Mouse (Mus musculus) heart, postnatal 36 days (tissue): ENCODE results near the gene Shox2. TPM values are rescaled to one million over a fixed set of nuclear protein-coding genes. Genes with fewer than 3 reads are reported as not detected.

Experiments
- DNase-seq, 2 experiments: peaks; one replicate each; pipeline ENCODE4 v3.0.0; 2021 to 2022
- intact Hi-C: fragments of 180-260 bp; cut with DNase I; formaldehyde crosslinking; loops from one replicate; pipeline ENCODE4 v1.15.1; 2025
- total RNA-seq, 2 experiments: library from RNA; stranded (reverse); gene quantifications; 2 replicates each; pipeline ENCODE4 v1.2.3; 2021

The Shox2 gene
- total RNA-seq: 1 to 10 TPM in 1 of 2 experiments, under 1 TPM in 1; 0.57 to 1.6 TPM

- intact Hi-C loops: loop anchor here (1.0 to 10.0 kb wide), 3 partner anchors 9 to 603 kb away; partner anchors contain the start of gene Mfsd1
- peak in 1 of 2 experiments; percentile 31 for DNase-seq
Measured at GRCm38 (mm10) chr3:66981706-66982105, at the start of gene Shox2. Gene Shox2, minus strand, starts transcription at chr3:66981771.

GRCm38 (mm10) chr3:66996820-66997219 is 15.2 kb upstream of the Shox2 start:
- no peak for DNase-seq
- intact Hi-C loops: no loop called here

GRCm38 (mm10) chr3:66986287-66986560 is 4.7 kb upstream of the Shox2 start:
- intact Hi-C loops: loop anchor here (10.0 kb wide), 2 partner anchors 359 to 599 kb away; partner anchors contain the start of gene Mfsd1

GRCm38 (mm10) chr3:66985539-66986286 is 4.1 kb upstream of the Shox2 start:
- intact Hi-C loops: loop anchor here (10.0 kb wide), 2 partner anchors 359 to 599 kb away; partner anchors contain the start of gene Mfsd1
- DNase-seq: peak; percentile 72 to 84

More at GRCm38 (mm10) chr3:66986287-66986560, 4.7 kb upstream of the Shox2 start:
- DNase-seq: no peak

- no peak for DNase-seq
- intact Hi-C loops: loop anchor here (10.0 kb wide), 2 partner anchors 361 to 601 kb away; partner anchors contain the start of gene Mfsd1
Measured at GRCm38 (mm10) chr3:66983481-66983880, 1.9 kb upstream of the Shox2 start.

GRCm38 (mm10) chr3:66982181-66982911 is 775 bp upstream of the Shox2 start:
- DNase-seq: peak in 1 of 2 experiments; percentile 72
- intact Hi-C loops: loop anchor here (1.0 to 10.0 kb wide), 3 partner anchors 10 to 602 kb away; partner anchors contain the start of gene Mfsd1

- DNase-seq: peak; percentile 66 to 78
- intact Hi-C loops: loop anchor here (10.0 kb wide), 2 partner anchors 364 to 604 kb away; partner anchors contain the start of gene Mfsd1
Measured at GRCm38 (mm10) chr3:66981101-66981661, 390 bp downstream of the Shox2 start, which contains the start of gene Rsrc1. Gene Rsrc1, plus strand, starts transcription at chr3:66981390.

GRCm38 (mm10) chr3:66980111-66980975 is 1.2 kb downstream of the Shox2 start:
- intact Hi-C loops: loop anchor here (10.0 kb wide), 2 partner anchors 364 to 604 kb away; partner anchors contain the start of gene Mfsd1
- DNase-seq: peak in 1 of 2 experiments; percentile 3

- intact Hi-C loops: no loop called here
Measured at GRCm38 (mm10) chr3:66979491-66979890, 2.1 kb downstream of the Shox2 start.

GRCm38 (mm10) chr3:66978457-66979381 is 2.9 kb downstream of the Shox2 start:
- intact Hi-C loops: no loop called here
- DNase-seq: peak in 1 of 2 experiments; percentile 43

More at GRCm38 (mm10) chr3:66979491-66979890, 2.1 kb downstream of the Shox2 start:
- peak in 1 of 2 experiments; percentile 14 for DNase-seq

GRCm38 (mm10) chr3:66977811-66978456 is 3.6 kb downstream of the Shox2 start:
- intact Hi-C loops: no loop called here
- peak in 1 of 2 experiments; percentile 14 for DNase-seq

GRCm38 (mm10) chr3:66976889-66977615 is 4.5 kb downstream of the Shox2 start:
- intact Hi-C loops: no loop called here
- peak in 1 of 2 experiments; percentile 11 for DNase-seq

- intact Hi-C loops: no loop called here
Measured at GRCm38 (mm10) chr3:66974501-66974900, 7.1 kb downstream of the Shox2 start.

GRCm38 (mm10) chr3:66973391-66973943 is 8.1 kb downstream of the Shox2 start:
- intact Hi-C loops: no loop called here
- peak in 1 of 2 experiments; percentile 52 for DNase-seq

More at GRCm38 (mm10) chr3:66974501-66974900, 7.1 kb downstream of the Shox2 start:
- DNase-seq: peak in 1 of 2 experiments; percentile 1

- intact Hi-C loops: loop anchor here (1.0 kb wide), 1 partner anchor 10 kb away; no protein-coding TSS in a partner anchor
- peak in 1 of 2 experiments; percentile 13 for DNase-seq
Measured at GRCm38 (mm10) chr3:66972191-66972950, 9.2 kb downstream of the Shox2 start.

GRCm38 (mm10) chr3:66970661-66971331 is 10.8 kb downstream of the Shox2 start:
- no peak for DNase-seq

More at GRCm38 (mm10) chr3:66970661-66971331, 10.8 kb downstream of the Shox2 start:
- intact Hi-C loops: no loop called here
